Mouse (Mus musculus) gastrocnemius, adult 2 months (tissue): Measurements from ENCODE around the gene Haao. TPM values are rescaled to one million over a fixed set of nuclear protein-coding genes. Genes with fewer than 3 reads are reported as not detected.

Experiments
- DNase-seq: peaks from one replicate; pipeline ENCODE4 v3.0.0; 2022
- H3K27ac ChIP-seq: fragments of 200-600 bp; 2 replicates; pipeline ENCODE4 v1.8.1; 2022; ENCODE audit warnings: mild to moderate bottlenecking
- H3K4me3 ChIP-seq: fragments of 200-600 bp; 2 replicates; pipeline ENCODE4 v1.8.1; 2022; ENCODE audit warnings: mild to moderate bottlenecking, moderate library complexity
- CTCF ChIP-seq: fragments of 200-600 bp; IDR thresholded peaks from 2 replicates; pipeline ENCODE4 v1.8.1; 2022; ENCODE audit warnings: antibody characterized with exemption, mild to moderate bottlenecking, moderate library complexity
- intact Hi-C: fragments of 180-260 bp; cut with DNase I; formaldehyde crosslinking; loops from one replicate; pipeline ENCODE4 v1.15.1; 2025
- total RNA-seq, 2 experiments: library from RNA; stranded (reverse); gene quantifications; 2 replicates each; pipeline ENCODE4 v1.2.3; 2021

Haao gene
- total RNA-seq, 2 experiments from 2014 or later = not detected

GRCm38 (mm10) chr17:83846301-83847021, 1.3 kb downstream of the Haao start:
- intact Hi-C loops = loop anchor here (5.0 kb wide), 2 partner anchors 199 to 574 kb away; no protein-coding TSS in a partner anchor
- TF ChIP-seq CTCF = no peak
- H3K27ac ChIP-seq = no peak overlapping the region
- no peak overlapping the region for H3K4me3 ChIP-seq
- DNase-seq = no peak

- no peak for TF ChIP-seq CTCF
- no peak for DNase-seq
- no peak overlapping the region for H3K4me3 ChIP-seq
- H3K27ac ChIP-seq = no peak overlapping the region
- intact Hi-C loops = loop anchor here (5.0 kb wide), 2 partner anchors 198 to 573 kb away; no protein-coding TSS in a partner anchor
Measured at GRCm38 (mm10) chr17:83845538-83845937, 2.2 kb downstream of the Haao start.

GRCm38 (mm10) chr17:83843780-83844179, 4.0 kb downstream of the Haao start:
- DNase-seq = no peak
- Histone ChIP-seq H3K27ac (no peak overlapping the region), H3K4me3 (no peak overlapping the region)
- intact Hi-C loops = no loop called here
- no peak for TF ChIP-seq CTCF

GRCm38 (mm10) chr17:83841011-83841410, 6.8 kb downstream of the Haao start:
- intact Hi-C loops = no loop called here
- DNase-seq = no peak
- H3K4me3 ChIP-seq = no peak overlapping the region
- no peak overlapping the region for H3K27ac ChIP-seq
- TF ChIP-seq CTCF = no peak

GRCm38 (mm10) chr17:83839132-83839531, 8.6 kb downstream of the Haao start:
- intact Hi-C loops = no loop called here
- no peak for TF ChIP-seq CTCF

GRCm38 (mm10) chr17:83837659-83838190, 10.0 kb downstream of the Haao start:
- DNase-seq = no peak
- H3K27ac ChIP-seq = no peak overlapping the region
- no peak for TF ChIP-seq CTCF
- H3K4me3 ChIP-seq = no peak overlapping the region
- intact Hi-C loops = no loop called here

More at GRCm38 (mm10) chr17:83839132-83839531, 8.6 kb downstream of the Haao start:
- DNase-seq = no peak
- Histone ChIP-seq H3K27ac (no peak overlapping the region), H3K4me3 (no peak overlapping the region)

GRCm38 (mm10) chr17:83836048-83836447, 11.7 kb downstream of the Haao start:
- H3K27ac ChIP-seq = no peak overlapping the region
- TF ChIP-seq CTCF = no peak
- DNase-seq = no peak
- no peak overlapping the region for H3K4me3 ChIP-seq
- intact Hi-C loops = no loop called here

GRCm38 (mm10) chr17:83834120-83834519, 13.6 kb downstream of the Haao start:
- H3K27ac ChIP-seq = no peak overlapping the region
- no peak overlapping the region for H3K4me3 ChIP-seq
- no peak for TF ChIP-seq CTCF
- intact Hi-C loops = no loop called here
- DNase-seq = no peak

GRCm38 (mm10) chr17:83830616-83831292, 17.0 kb downstream of the Haao start:
- intact Hi-C loops = no loop called here
- H3K4me3 ChIP-seq = no peak overlapping the region
- no peak for DNase-seq
- TF ChIP-seq CTCF = no peak
- no peak overlapping the region for H3K27ac ChIP-seq

- DNase-seq = no peak
- H3K4me3 ChIP-seq = no peak overlapping the region
- no peak for TF ChIP-seq CTCF
- intact Hi-C loops = no loop called here
- H3K27ac ChIP-seq = no peak overlapping the region
Measured at GRCm38 (mm10) chr17:83829356-83829755, 18.4 kb downstream of the Haao start.

GRCm38 (mm10) chr17:83823835-83824234, 23.9 kb downstream of the Haao start:
- no peak overlapping the region for H3K27ac ChIP-seq
- TF ChIP-seq CTCF = no peak
- no peak for DNase-seq
- no peak overlapping the region for H3K4me3 ChIP-seq
- intact Hi-C loops = no loop called here

- Histone ChIP-seq H3K27ac (no peak overlapping the region), H3K4me3 (no peak overlapping the region)
- intact Hi-C loops = no loop called here
- TF ChIP-seq CTCF = no peak
- DNase-seq = no peak
Measured at GRCm38 (mm10) chr17:83821876-83822275, 25.9 kb downstream of the Haao start.

- TF ChIP-seq CTCF = no peak
- Histone ChIP-seq H3K4me3 (no peak overlapping the region), H3K27ac (no peak overlapping the region)
- intact Hi-C loops = no loop called here
- no peak for DNase-seq
Measured at GRCm38 (mm10) chr17:83820701-83821100, 27.1 kb downstream of the Haao start.
